Mouse (Mus musculus) limb, embryonic 10.5 days (tissue): ENCODE results near the gene Ccdc141. TPM values are rescaled to one million over a fixed set of nuclear protein-coding genes. Genes with fewer than 3 reads are reported as not detected.

Source experiments
- DNase-seq: peaks from one replicate; pipeline ENCODE4 v3.0.0-alpha.2; 2017; ENCODE audit warnings: low spot score
- H3K27ac ChIP-seq: fragments of 300-500 bp; sonication (generic); 2 replicates; pipeline ENCODE4 v1.5.1; 2016; ENCODE audit warnings: mild to moderate bottlenecking
- H3K27me3 ChIP-seq: fragments of 300-500 bp; sonication (generic); 2 replicates; pipeline ENCODE4 v1.6.1; 2016; ENCODE audit warnings: low read depth, mild to moderate bottlenecking; ENCODE audit not compliant: poor library complexity, severe bottlenecking
- H3K36me3 ChIP-seq: fragments of 300-500 bp; sonication (generic); 2 replicates; pipeline ENCODE4 v1.6.1; 2016; ENCODE audit warnings: mild to moderate bottlenecking, moderate library complexity
- H3K4me1 ChIP-seq: fragments of 300-500 bp; sonication (generic); 2 replicates; pipeline ENCODE4 v1.6.1; 2016
- H3K4me3 ChIP-seq: fragments of 300-500 bp; sonication (generic); 2 replicates; pipeline ENCODE4 v1.5.1; 2016; ENCODE audit warnings: mild to moderate bottlenecking, moderate library complexity
- H3K9me3 ChIP-seq: fragments of 300-500 bp; sonication (generic); replicated peaks from 2 replicates; pipeline ENCODE4 v1.6.1; 2016; ENCODE audit warnings: mild to moderate bottlenecking
- WGBS: fragments of 180-500 bp; shearing (Covaris S2); methylation state at CpG from one replicate; pipeline ENCODE4 v1.1.7; 2016; 5-methylcytosine and 5-hydroxymethylcytosine counted together
- polyA plus RNA-seq: library from polyadenylated mRNA; unstranded; fragments of >200 nt; fragmentation: Nextera tagmentation; extraction: Ambion mirVana; gene quantifications from 2 replicates; pipeline ENCODE4 v1.2.1, GENCODE M21; 2016

The Ccdc141 gene
- polyA plus RNA-seq, result 2.1 and 4.4 TPM in 2 replicates

GRCm38 (mm10) chr2:77170633-77171105 is at the start of gene Ccdc141:
Gene Ccdc141 (minus strand): TSS chr2:77170636.
- no peak for DNase-seq
- Histone ChIP-seq H3K4me3 (peak within 1 kb of the TSS; percentile 59), H3K27me3 (no peaks in the 10 kb centered on the region), H3K27ac (peak within 1 kb of the TSS; percentile 83), H3K4me1 (peaks cover 44% of the 10 kb centered on the region), H3K36me3 (no peaks in the 10 kb centered on the region), H3K9me3 (no peaks in the 10 kb centered on the region)
- 8% methylated on average over 6 of the region's 6 CpGs for WGBS

GRCm38 (mm10) chr2:77212885-77213284 is 42.4 kb upstream of the Ccdc141 start:
- 82% methylated on average over 5 of the region's 5 CpGs for WGBS
- Histone ChIP-seq H3K4me1 (no peaks in the 10 kb centered on the region), H3K4me3 (no peak overlapping the region), H3K36me3 (peaks cover 72% of the 10 kb centered on the region), H3K9me3 (no peaks in the 10 kb centered on the region), H3K27ac (no peak overlapping the region), H3K27me3 (no peaks in the 10 kb centered on the region)
- DNase-seq, result no peak

GRCm38 (mm10) chr2:77206951-77207350 is 36.5 kb upstream of the Ccdc141 start:
- 92% methylated on average over 3 of the region's 3 CpGs for WGBS
- H3K36me3 ChIP-seq, result peaks cover 63% of the 10 kb centered on the region
- H3K27ac ChIP-seq, result no peak overlapping the region
- no peaks in the 10 kb centered on the region for H3K27me3 ChIP-seq
- no peaks in the 10 kb centered on the region for H3K4me1 ChIP-seq
- H3K9me3 ChIP-seq, result no peaks in the 10 kb centered on the region
- H3K4me3 ChIP-seq, result no peak overlapping the region
- DNase-seq, result no peak

GRCm38 (mm10) chr2:77203916-77204315 is 33.5 kb upstream of the Ccdc141 start:
- peaks cover 43% of the 10 kb centered on the region for H3K36me3 ChIP-seq
- H3K4me1 ChIP-seq, result no peaks in the 10 kb centered on the region
- H3K9me3 ChIP-seq, result no peaks in the 10 kb centered on the region
- H3K27ac ChIP-seq, result no peak overlapping the region
- DNase-seq, result no peak
- H3K4me3 ChIP-seq, result no peak overlapping the region
- 67% methylated on average over 2 of the region's 2 CpGs for WGBS
- no peaks in the 10 kb centered on the region for H3K27me3 ChIP-seq

GRCm38 (mm10) chr2:77201900-77202299 is 31.5 kb upstream of the Ccdc141 start:
- Histone ChIP-seq H3K9me3 (no peaks in the 10 kb centered on the region), H3K27me3 (no peaks in the 10 kb centered on the region), H3K36me3 (peaks cover 47% of the 10 kb centered on the region), H3K4me1 (no peaks in the 10 kb centered on the region), H3K4me3 (no peak overlapping the region), H3K27ac (no peak overlapping the region)
- WGBS, result 95% methylated on average over 1 of the region's 1 CpGs
- no peak for DNase-seq

- Histone ChIP-seq H3K27ac (no peak overlapping the region), H3K36me3 (peaks cover 48% of the 10 kb centered on the region), H3K9me3 (no peaks in the 10 kb centered on the region), H3K4me1 (no peaks in the 10 kb centered on the region), H3K4me3 (no peak overlapping the region), H3K27me3 (no peaks in the 10 kb centered on the region)
- 80% methylated on average over 5 of the region's 5 CpGs for whole genome bisulfite sequencing
- no peak for DNase-seq
Measured at GRCm38 (mm10) chr2:77200958-77201614, 30.6 kb upstream of the Ccdc141 start.

GRCm38 (mm10) chr2:77200379-77200778 is 29.9 kb upstream of the Ccdc141 start:
- no peak for DNase-seq
- H3K27me3 ChIP-seq, result no peaks in the 10 kb centered on the region
- no peaks in the 10 kb centered on the region for H3K9me3 ChIP-seq
- 90% methylated on average over 4 of the region's 4 CpGs for WGBS
- peaks cover 48% of the 10 kb centered on the region for H3K36me3 ChIP-seq
- H3K27ac ChIP-seq, result no peak overlapping the region
- no peaks in the 10 kb centered on the region for H3K4me1 ChIP-seq
- H3K4me3 ChIP-seq, result no peak overlapping the region

GRCm38 (mm10) chr2:77198246-77198645 is 27.8 kb upstream of the Ccdc141 start:
- no peaks in the 10 kb centered on the region for H3K9me3 ChIP-seq
- H3K4me1 ChIP-seq, result no peaks in the 10 kb centered on the region
- DNase-seq, result no peak
- H3K4me3 ChIP-seq, result no peak overlapping the region
- no peaks in the 10 kb centered on the region for H3K27me3 ChIP-seq
- WGBS, result 86% methylated on average over 5 of the region's 5 CpGs
- H3K27ac ChIP-seq, result no peak overlapping the region
- H3K36me3 ChIP-seq, result peaks cover 61% of the 10 kb centered on the region

- no peak overlapping the region for H3K4me3 ChIP-seq
- no peaks in the 10 kb centered on the region for H3K27me3 ChIP-seq
- no peaks in the 10 kb centered on the region for H3K4me1 ChIP-seq
- peaks cover 62% of the 10 kb centered on the region for H3K36me3 ChIP-seq
- WGBS, result 90% methylated on average over 4 of the region's 4 CpGs
- no peak for DNase-seq
- no peaks in the 10 kb centered on the region for H3K9me3 ChIP-seq
- no peak overlapping the region for H3K27ac ChIP-seq
Measured at GRCm38 (mm10) chr2:77196819-77197218, 26.4 kb upstream of the Ccdc141 start.

GRCm38 (mm10) chr2:77195056-77195455 is 24.6 kb upstream of the Ccdc141 start:
- no peak overlapping the region for H3K4me3 ChIP-seq
- H3K36me3 ChIP-seq, result peaks cover 74% of the 10 kb centered on the region
- no peak overlapping the region for H3K27ac ChIP-seq
- H3K27me3 ChIP-seq, result no peaks in the 10 kb centered on the region
- H3K9me3 ChIP-seq, result no peaks in the 10 kb centered on the region
- 86% methylated on average over 5 of the region's 5 CpGs for WGBS
- H3K4me1 ChIP-seq, result no peaks in the 10 kb centered on the region
- DNase-seq, result no peak

GRCm38 (mm10) chr2:77191811-77192210 is 21.4 kb upstream of the Ccdc141 start:
- Histone ChIP-seq H3K4me1 (no peaks in the 10 kb centered on the region), H3K4me3 (no peak overlapping the region), H3K27ac (no peak overlapping the region), H3K9me3 (no peaks in the 10 kb centered on the region), H3K27me3 (no peaks in the 10 kb centered on the region), H3K36me3 (peaks cover 85% of the 10 kb centered on the region)
- no peak for DNase-seq
- 97% methylated on average over 3 of the region's 3 CpGs for WGBS

- DNase-seq, result no peak
- WGBS, result 96% methylated on average over 7 of the region's 7 CpGs
- Histone ChIP-seq H3K4me3 (no peak overlapping the region), H3K27ac (no peak overlapping the region), H3K36me3 (peaks cover 82% of the 10 kb centered on the region), H3K9me3 (no peaks in the 10 kb centered on the region), H3K27me3 (no peaks in the 10 kb centered on the region), H3K4me1 (no peaks in the 10 kb centered on the region)
Measured at GRCm38 (mm10) chr2:77190891-77191290, 20.5 kb upstream of the Ccdc141 start.

- Histone ChIP-seq H3K9me3 (no peaks in the 10 kb centered on the region), H3K4me1 (no peaks in the 10 kb centered on the region), H3K27ac (no peak overlapping the region), H3K4me3 (no peak overlapping the region), H3K27me3 (no peaks in the 10 kb centered on the region), H3K36me3 (peaks cover 80% of the 10 kb centered on the region)
- 87% methylated on average over 3 of the region's 3 CpGs for WGBS
- DNase-seq, result no peak
Measured at GRCm38 (mm10) chr2:77190301-77190700, 19.9 kb upstream of the Ccdc141 start.

GRCm38 (mm10) chr2:77189671-77190070 is 19.2 kb upstream of the Ccdc141 start:
- no peaks in the 10 kb centered on the region for H3K9me3 ChIP-seq
- H3K4me3 ChIP-seq, result no peak overlapping the region
- 91% methylated on average over 7 of the region's 7 CpGs for WGBS
- no peak for DNase-seq
- peaks cover 79% of the 10 kb centered on the region for H3K36me3 ChIP-seq
- no peak overlapping the region for H3K27ac ChIP-seq
- H3K27me3 ChIP-seq, result no peaks in the 10 kb centered on the region
- H3K4me1 ChIP-seq, result no peaks in the 10 kb centered on the region
